Mouse (Mus musculus) midbrain, embryonic 12.5 days (tissue): ENCODE data around the gene Map3k1. TPM values are rescaled to one million over a fixed set of nuclear protein-coding genes. Genes with fewer than 3 reads are reported as not detected.

Experiments used
- ATAC-seq: fragments of 200-750 bp; cut with Nextera tagmentation; 2 replicates; pipeline ENCODE4 v1.8.0; 2017; ENCODE audit warnings: low read depth, moderate TSS enrichment, moderate library complexity; ENCODE audit not compliant: low FRiP score
- H3K27ac ChIP-seq: fragments of 300-500 bp; sonication (generic); replicated peaks from 2 replicates; pipeline ENCODE4 v1.5.1; 2016; ENCODE audit warnings: mild to moderate bottlenecking
- H3K27me3 ChIP-seq: fragments of 300-500 bp; sonication (generic); 2 replicates; pipeline ENCODE4 v1.6.1; 2016; ENCODE audit warnings: mild to moderate bottlenecking
- H3K36me3 ChIP-seq: fragments of 300-500 bp; sonication (generic); 2 replicates; pipeline ENCODE4 v1.6.1; 2016
- H3K4me1 ChIP-seq: fragments of 300-500 bp; sonication (generic); 2 replicates; pipeline ENCODE4 v1.6.1; 2016
- H3K4me2 ChIP-seq: fragments of 300-500 bp; sonication (generic); replicated peaks from 2 replicates; pipeline ENCODE4 v1.6.1; 2016; ENCODE audit warnings: mild to moderate bottlenecking, moderate library complexity
- H3K4me3 ChIP-seq: fragments of 300-500 bp; sonication (generic); 2 replicates; pipeline ENCODE4 v1.5.1; 2016; ENCODE audit warnings: mild to moderate bottlenecking
- H3K9ac ChIP-seq: fragments of 300-500 bp; sonication (generic); replicated peaks from 2 replicates; pipeline ENCODE4 v1.6.1; 2016; ENCODE audit warnings: mild to moderate bottlenecking, moderate library complexity
- H3K9me3 ChIP-seq: fragments of 300-500 bp; sonication (generic); 2 replicates; pipeline ENCODE4 v1.6.1; 2016; ENCODE audit warnings: mild to moderate bottlenecking
- WGBS: fragments of 180-500 bp; shearing (Covaris S2); methylation state at CpG from one replicate; pipeline ENCODE4 v1.1.7; 2016; 5-methylcytosine and 5-hydroxymethylcytosine counted together
- polyA plus RNA-seq: library from polyadenylated mRNA; unstranded; fragments of >200 nt; fragmentation: Nextera tagmentation; extraction: Ambion mirVana; gene quantifications from 2 replicates; pipeline ENCODE4 v1.2.1, GENCODE M21; 2016

Map3k1 gene
- polyA plus RNA-seq, 1 experiment from 2014 or later = 14.0 TPM

GRCm38 (mm10) chr13:111824178-111824577, 15.4 kb upstream of the Map3k1 start:
- Histone ChIP-seq H3K9ac (no peak overlapping the region), H3K27me3 (no peaks in the 10 kb centered on the region), H3K27ac (no peak overlapping the region), H3K4me2 (no peak overlapping the region), H3K4me1 (no peaks in the 10 kb centered on the region), H3K4me3 (no peak overlapping the region), H3K36me3 (no peaks in the 10 kb centered on the region), H3K9me3 (no peaks in the 10 kb centered on the region)
- 68% methylated on average over 4 of the region's 4 CpGs for WGBS
- ATAC-seq = no peak

- Histone ChIP-seq H3K36me3 (no peaks in the 10 kb centered on the region), H3K27me3 (no peaks in the 10 kb centered on the region), H3K9ac (no peak overlapping the region), H3K9me3 (no peaks in the 10 kb centered on the region), H3K4me1 (no peaks in the 10 kb centered on the region), H3K4me2 (no peak overlapping the region), H3K4me3 (no peak overlapping the region), H3K27ac (no peak overlapping the region)
- no peak for ATAC-seq
- WGBS = 89% methylated on average over 7 of the region's 7 CpGs
Observed at GRCm38 (mm10) chr13:111821727-111822375, 13.1 kb upstream of the Map3k1 start.

GRCm38 (mm10) chr13:111819618-111820385, 11.0 kb upstream of the Map3k1 start:
- no peaks in the 10 kb centered on the region for H3K4me1 ChIP-seq
- H3K36me3 ChIP-seq = no peaks in the 10 kb centered on the region
- no peaks in the 10 kb centered on the region for H3K9me3 ChIP-seq
- no peak overlapping the region for H3K27ac ChIP-seq
- ATAC-seq = no peak
- no peaks in the 10 kb centered on the region for H3K27me3 ChIP-seq
- 68% methylated on average over 9 of the region's 9 CpGs for WGBS
- no peak overlapping the region for H3K9ac ChIP-seq
- no peak overlapping the region for H3K4me3 ChIP-seq
- H3K4me2 ChIP-seq = no peak overlapping the region

GRCm38 (mm10) chr13:111819106-111819505, 10.3 kb upstream of the Map3k1 start:
- no peaks in the 10 kb centered on the region for H3K4me1 ChIP-seq
- WGBS = 87% methylated on average over 4 of the region's 4 CpGs
- H3K9me3 ChIP-seq = no peaks in the 10 kb centered on the region
- H3K4me3 ChIP-seq = no peak overlapping the region
- H3K4me2 ChIP-seq = no peak overlapping the region
- no peak overlapping the region for H3K27ac ChIP-seq
- no peak for ATAC-seq
- H3K36me3 ChIP-seq = no peaks in the 10 kb centered on the region
- no peaks in the 10 kb centered on the region for H3K27me3 ChIP-seq
- H3K9ac ChIP-seq = no peak overlapping the region

GRCm38 (mm10) chr13:111818216-111818903, 9.6 kb upstream of the Map3k1 start:
- Histone ChIP-seq H3K27me3 (no peaks in the 10 kb centered on the region), H3K4me3 (no peak overlapping the region), H3K27ac (no peak overlapping the region), H3K4me2 (no peak overlapping the region), H3K4me1 (no peaks in the 10 kb centered on the region), H3K9me3 (no peaks in the 10 kb centered on the region), H3K9ac (no peak overlapping the region), H3K36me3 (no peaks in the 10 kb centered on the region)
- ATAC-seq = no peak
- 90% methylated on average over 15 of the region's 15 CpGs for WGBS

- Histone ChIP-seq H3K27me3 (no peaks in the 10 kb centered on the region), H3K4me1 (no peaks in the 10 kb centered on the region), H3K4me3 (no peak overlapping the region), H3K36me3 (no peaks in the 10 kb centered on the region), H3K9me3 (no peaks in the 10 kb centered on the region), H3K4me2 (no peak overlapping the region), H3K27ac (no peak overlapping the region), H3K9ac (no peak overlapping the region)
- no peak for ATAC-seq
- whole genome bisulfite sequencing = 92% methylated on average over 7 of the region's 7 CpGs
Observed at GRCm38 (mm10) chr13:111817773-111818172, 9.0 kb upstream of the Map3k1 start.

GRCm38 (mm10) chr13:111816431-111816830, 7.6 kb upstream of the Map3k1 start:
- WGBS = 79% methylated on average over 3 of the region's 3 CpGs

GRCm38 (mm10) chr13:111815486-111815885, 6.7 kb upstream of the Map3k1 start:
- Histone ChIP-seq H3K9ac (no peak overlapping the region), H3K27me3 (peaks cover 9% of the 10 kb centered on the region), H3K4me3 (no peak overlapping the region), H3K4me1 (no peaks in the 10 kb centered on the region), H3K9me3 (no peaks in the 10 kb centered on the region), H3K4me2 (no peak overlapping the region), H3K36me3 (no peaks in the 10 kb centered on the region), H3K27ac (no peak overlapping the region)
- no peak for ATAC-seq
- WGBS = 94% methylated on average over 4 of the region's 4 CpGs

More at GRCm38 (mm10) chr13:111816431-111816830, 7.6 kb upstream of the Map3k1 start:
- ATAC-seq = no peak
- no peak overlapping the region for H3K4me2 ChIP-seq
- H3K9ac ChIP-seq = no peak overlapping the region
- H3K27me3 ChIP-seq = no peaks in the 10 kb centered on the region
- H3K36me3 ChIP-seq = no peaks in the 10 kb centered on the region
- no peaks in the 10 kb centered on the region for H3K9me3 ChIP-seq
- no peak overlapping the region for H3K27ac ChIP-seq
- H3K4me3 ChIP-seq = no peak overlapping the region
- no peaks in the 10 kb centered on the region for H3K4me1 ChIP-seq

- Histone ChIP-seq H3K27me3 (peaks cover 10% of the 10 kb centered on the region), H3K36me3 (no peaks in the 10 kb centered on the region), H3K9ac (no peak overlapping the region), H3K4me1 (no peaks in the 10 kb centered on the region), H3K4me3 (no peak overlapping the region), H3K4me2 (no peak overlapping the region), H3K27ac (no peak overlapping the region), H3K9me3 (no peaks in the 10 kb centered on the region)
- ATAC-seq = no peak
- 96% methylated on average over 7 of the region's 7 CpGs for WGBS
Observed at GRCm38 (mm10) chr13:111815017-111815416, 6.2 kb upstream of the Map3k1 start.

GRCm38 (mm10) chr13:111812647-111813046, 3.9 kb upstream of the Map3k1 start:
- H3K4me1 ChIP-seq = 0 out of 2 replicates have a peak, but pooled peaks cover 3% of the 10 kb centered on the region
- no peaks in the 10 kb centered on the region for H3K9me3 ChIP-seq
- no peak for ATAC-seq
- WGBS = 87% methylated on average over 2 of the region's 2 CpGs
- H3K27ac ChIP-seq = no peak overlapping the region
- H3K9ac ChIP-seq = no peak overlapping the region
- H3K27me3 ChIP-seq = peaks cover 10% of the 10 kb centered on the region
- H3K36me3 ChIP-seq = no peaks in the 10 kb centered on the region
- H3K4me3 ChIP-seq = no peak overlapping the region
- H3K4me2 ChIP-seq = no peak overlapping the region

GRCm38 (mm10) chr13:111810998-111811628, 2.3 kb upstream of the Map3k1 start:
- 87% methylated on average over 13 of the region's 13 CpGs for WGBS
- Histone ChIP-seq H3K9me3 (no peaks in the 10 kb centered on the region), H3K27ac (no peak overlapping the region), H3K4me2 (no peak overlapping the region), H3K36me3 (no peaks in the 10 kb centered on the region), H3K4me1 (peaks cover 9% of the 10 kb centered on the region), H3K4me3 (no peak overlapping the region), H3K27me3 (peaks cover 10% of the 10 kb centered on the region), H3K9ac (no peak overlapping the region)
- no peak for ATAC-seq
